Mouse (Mus musculus) liver, embryonic 16.5 days (tissue): ENCODE results near the gene Ermard. TPM values are rescaled to one million over a fixed set of nuclear protein-coding genes. Genes with fewer than 3 reads are reported as not detected.

Experiments used
- ATAC-seq: fragments of 200-750 bp; cut with Nextera tagmentation; 2 replicates; pipeline ENCODE4 v1.8.0; 2017; ENCODE audit warnings: low read depth, mild to moderate bottlenecking, moderate number of reproducible peaks, moderate library complexity
- H3K27ac ChIP-seq: fragments of 300-500 bp; sonication (generic); 2 replicates; pipeline ENCODE4 v1.5.1; 2014; ENCODE audit warnings: mild to moderate bottlenecking, low read length
- H3K27me3 ChIP-seq: fragments of 300-500 bp; sonication (generic); 2 replicates; pipeline ENCODE4 v1.6.1; 2014; ENCODE audit warnings: low read depth, low read length, mixed read lengths; ENCODE audit not compliant: control insufficient read depth, insufficient read depth
- H3K36me3 ChIP-seq: fragments of 300-500 bp; sonication (generic); 2 replicates; pipeline ENCODE4 v1.6.1; 2014; ENCODE audit warnings: mild to moderate bottlenecking; ENCODE audit not compliant: control insufficient read depth, insufficient read depth
- H3K4me1 ChIP-seq: fragments of 300-500 bp; sonication (generic); 2 replicates; pipeline ENCODE4 v1.6.1; 2014; ENCODE audit warnings: low read depth, low read length, mixed read lengths; ENCODE audit not compliant: control insufficient read depth
- H3K4me2 ChIP-seq: fragments of 300-500 bp; sonication (generic); 2 replicates; pipeline ENCODE4 v1.6.1; 2014; ENCODE audit warnings: low read depth, low read length, mixed read lengths
- H3K4me3 ChIP-seq: fragments of 300-500 bp; sonication (generic); 2 replicates; pipeline ENCODE4 v1.5.1; 2014; ENCODE audit warnings: low read depth, mild to moderate bottlenecking, low read length
- H3K9ac ChIP-seq: fragments of 300-500 bp; sonication (generic); 2 replicates; pipeline ENCODE4 v1.6.1; 2014; ENCODE audit warnings: low read depth, low read length
- H3K9me3 ChIP-seq: fragments of 300-500 bp; sonication (generic); replicated peaks from 2 replicates; pipeline ENCODE4 v1.6.1; 2016; ENCODE audit warnings: low read length; ENCODE audit not compliant: control insufficient read depth
- WGBS: fragments of 180-500 bp; shearing (Covaris S2); extraction: QIAGEN DNeasy Blood & Tissue Kit; methylation state at CpG from one replicate; pipeline ENCODE4 v1.1.7; 2014; ENCODE audit not compliant: insufficient replicate concordance; 5-methylcytosine and 5-hydroxymethylcytosine counted together
- polyA plus RNA-seq: library from polyadenylated mRNA; unstranded; fragments of >200 nt; fragmentation: Nextera tagmentation; extraction: Ambion mirVana; gene quantifications from 2 replicates; pipeline ENCODE4 v1.2.1, GENCODE M21; 2015

Ermard gene
- polyA plus RNA-seq, 1 experiment from 2014 or later: 26.8 TPM

- H3K27me3 ChIP-seq: no peaks in the 10 kb centered on the region
- WGBS: 66% methylated on average over 3 of the region's 3 CpGs
- H3K4me1 ChIP-seq: no peaks in the 10 kb centered on the region
- no peak overlapping the region for H3K27ac ChIP-seq
- H3K4me2 ChIP-seq: no peak overlapping the region
- no peak overlapping the region for H3K4me3 ChIP-seq
- no peaks in the 10 kb centered on the region for H3K36me3 ChIP-seq
- no peak overlapping the region for H3K9ac ChIP-seq
- ATAC-seq: no peak
- H3K9me3 ChIP-seq: no peaks in the 10 kb centered on the region
Observed at GRCm38 (mm10) chr17:15130288-15130656, 89.3 kb downstream of the Ermard start.

- no peaks in the 10 kb centered on the region for H3K36me3 ChIP-seq
- H3K9me3 ChIP-seq: no peaks in the 10 kb centered on the region
- no peaks in the 10 kb centered on the region for H3K27me3 ChIP-seq
- H3K27ac ChIP-seq: no peak overlapping the region
- no peak for ATAC-seq
- H3K4me1 ChIP-seq: no peaks in the 10 kb centered on the region
- H3K4me2 ChIP-seq: no peak overlapping the region
- 48% methylated on average over 12 of the region's 12 CpGs for WGBS
- H3K9ac ChIP-seq: no peak overlapping the region
- H3K4me3 ChIP-seq: no peak overlapping the region
Observed at GRCm38 (mm10) chr17:15134905-15135669, 94.1 kb downstream of the Ermard start.

- no peak overlapping the region for H3K4me3 ChIP-seq
- no peak for ATAC-seq
- H3K27ac ChIP-seq: no peak overlapping the region
- no peak overlapping the region for H3K9ac ChIP-seq
- H3K9me3 ChIP-seq: no peaks in the 10 kb centered on the region
- no peaks in the 10 kb centered on the region for H3K4me1 ChIP-seq
- no peaks in the 10 kb centered on the region for H3K27me3 ChIP-seq
- WGBS: 20% methylated on average over 5 of the region's 5 CpGs
- no peaks in the 10 kb centered on the region for H3K36me3 ChIP-seq
- no peak overlapping the region for H3K4me2 ChIP-seq
Observed at GRCm38 (mm10) chr17:15137443-15137842, 96.4 kb downstream of the Ermard start.

Other genes starting within 250 kb of the Ermard start
- 1.2 and 1.5 TPM in 2 replicates for gene Wdr27, start 98.0 kb upstream of the Ermard start, polyA plus RNA-seq
- 12.2 and 13.9 TPM in 2 replicates for gene 1600012H06Rik, start 98.0 kb upstream of the Ermard start, polyA plus RNA-seq
- gene Phf10, start 79.9 kb upstream of the Ermard start, polyA plus RNA-seq: 76.5 and 82.2 TPM in 2 replicates
- gene 9030025P20Rik, start 62.7 kb upstream of the Ermard start, polyA plus RNA-seq: 3.5 and 3.6 TPM in 2 replicates
- gene Gm3417, start 62.4 kb upstream of the Ermard start, polyA plus RNA-seq: 0.14 and 0.74 TPM in 2 replicates
- gene Gm3435, start 31.0 kb upstream of the Ermard start, polyA plus RNA-seq: 3.4 and 3.6 TPM in 2 replicates
- 1.5 and 4.6 TPM in 2 replicates for gene Tcte3, start 280 bp downstream of the Ermard start, polyA plus RNA-seq
- gene Gm3448, start 329 bp downstream of the Ermard start, polyA plus RNA-seq: 1.7 and 2.7 TPM in 2 replicates